Mouse (Mus musculus) WW6 (cell line): ENCODE results near the gene Crim1.

ENCODE experiments used
- DNase-seq: peaks from one replicate; pipeline ENCODE4 v3.0.0-alpha.2; 2013; ENCODE audit warnings: low read depth, low spot score

The Crim1 gene

DNA sequence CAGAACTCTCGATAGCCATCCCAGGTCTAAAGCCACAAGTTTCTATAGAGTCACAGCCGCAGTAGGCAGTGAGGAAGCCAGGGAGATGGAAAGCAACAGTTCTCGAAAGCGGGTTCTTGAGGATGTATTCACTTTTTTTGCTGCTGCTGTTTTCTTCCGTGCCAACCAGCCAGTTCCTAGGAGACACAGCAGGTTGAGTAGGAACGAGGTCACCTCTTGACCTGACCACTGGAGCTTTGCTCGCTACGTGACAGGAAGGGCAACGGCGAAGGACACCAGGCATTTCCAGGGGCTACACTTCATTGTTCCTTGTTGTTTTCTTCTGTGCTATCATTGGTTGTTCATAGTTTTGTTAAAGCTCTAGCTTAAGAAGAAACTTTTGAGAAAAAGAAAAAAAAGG lies 174.7 kb downstream of the Crim1 start:
- no peak for DNase-seq

GRCm38 (mm10) chr17:78376587-78376986 lies 176.5 kb downstream of the Crim1 start:
- no peak for DNase-seq

GRCm38 (mm10) chr17:78379079-78379729 lies 179.2 kb downstream of the Crim1 start:
- no peak for DNase-seq

GRCm38 (mm10) chr17:78379730-78380245 lies 179.7 kb downstream of the Crim1 start:
- no peak for DNase-seq

DNA sequence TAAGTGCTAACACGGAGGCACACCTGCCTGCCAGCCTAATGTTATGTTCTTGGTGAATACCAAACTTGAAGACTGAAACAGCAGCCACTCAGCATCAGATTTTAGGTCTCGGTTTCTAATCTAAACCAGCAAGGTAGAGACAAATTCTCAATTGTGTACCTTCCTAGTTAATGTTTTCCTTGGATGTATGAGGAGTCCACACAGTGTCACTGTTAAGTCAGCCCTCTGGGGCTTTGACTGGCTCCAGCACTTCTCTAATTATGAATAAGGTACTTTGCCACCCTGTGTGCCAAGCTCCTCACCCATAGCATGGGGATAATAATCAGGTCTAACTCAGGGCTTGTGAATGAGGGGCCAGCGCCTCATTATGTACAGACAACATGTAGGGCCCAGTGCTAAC lies 182.3 kb downstream of the Crim1 start:
- DNase-seq = no peak

- DNase-seq = no peak
These were observed 187.6 kb downstream of the Crim1 start for GRCm38 (mm10) chr17:78387665-78388064.

GRCm38 (mm10) chr17:78388101-78388847 lies 188.2 kb downstream of the Crim1 start:
- DNase-seq = no peak

- no peak for DNase-seq
These were observed 189.5 kb downstream of the Crim1 start for GRCm38 (mm10) chr17:78389573-78389972.

DNA sequence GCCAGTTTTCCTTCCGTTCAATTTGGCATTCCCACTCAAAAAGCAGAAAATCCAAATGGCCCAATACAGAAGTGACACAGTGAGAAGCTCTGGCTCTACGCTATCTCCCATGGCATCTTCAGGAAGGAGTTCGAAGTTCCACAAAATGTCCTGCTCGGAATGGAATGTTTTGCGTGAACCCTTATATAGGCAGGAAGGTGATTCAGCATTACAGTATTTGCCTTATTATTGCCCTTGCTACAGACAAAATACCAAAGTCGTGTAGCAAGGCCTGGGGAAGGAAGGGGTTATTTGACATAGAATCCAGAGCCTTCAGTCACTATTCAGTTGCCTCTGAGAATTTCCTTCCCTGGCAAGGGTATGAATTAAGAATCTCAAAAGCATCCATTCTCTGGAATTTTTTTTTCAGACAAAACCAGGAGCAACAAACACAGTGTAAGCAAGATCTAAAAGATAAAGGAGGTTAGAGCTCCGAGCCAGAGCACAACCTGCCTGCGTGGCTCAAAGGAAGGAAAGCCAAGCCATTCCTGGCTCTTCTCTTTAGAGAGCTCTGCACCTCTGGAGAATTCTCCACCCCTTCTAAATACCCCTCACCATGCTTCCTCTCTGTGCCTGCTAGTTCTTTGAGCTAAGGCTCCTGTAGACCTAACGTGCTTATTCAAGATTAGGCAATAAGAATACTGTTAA lies 192.5 kb downstream of the Crim1 start:
- DNase-seq = no peak

GRCm38 (mm10) chr17:78400130-78400840 lies 200.2 kb downstream of the Crim1 start:
- DNase-seq = no peak

- DNase-seq = no peak
These were observed 201.3 kb downstream of the Crim1 start for GRCm38 (mm10) chr17:78401311-78401710.

DNA sequence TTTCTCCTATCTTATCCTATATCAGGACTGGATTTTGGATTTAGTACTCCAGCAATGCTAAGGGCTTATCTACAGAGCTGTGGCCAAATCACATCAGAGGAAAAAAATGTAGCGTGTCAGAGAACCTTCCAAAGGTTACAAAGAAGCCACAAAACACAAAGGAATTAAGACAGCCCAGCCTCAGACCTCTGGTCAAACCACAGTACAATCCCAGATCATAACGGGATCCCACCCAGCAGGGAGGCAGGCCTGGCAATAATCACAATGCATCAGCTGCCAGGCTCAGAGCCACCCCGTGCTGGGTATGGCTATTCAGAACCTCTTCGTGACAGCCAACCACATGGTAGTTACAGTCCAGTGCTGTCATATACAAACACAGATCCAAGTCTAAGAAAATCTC lies 201.7 kb downstream of the Crim1 start:
- no peak for DNase-seq

GRCm38 (mm10) chr17:78402174-78402573 lies 202.1 kb downstream of the Crim1 start:
- no peak for DNase-seq

DNA sequence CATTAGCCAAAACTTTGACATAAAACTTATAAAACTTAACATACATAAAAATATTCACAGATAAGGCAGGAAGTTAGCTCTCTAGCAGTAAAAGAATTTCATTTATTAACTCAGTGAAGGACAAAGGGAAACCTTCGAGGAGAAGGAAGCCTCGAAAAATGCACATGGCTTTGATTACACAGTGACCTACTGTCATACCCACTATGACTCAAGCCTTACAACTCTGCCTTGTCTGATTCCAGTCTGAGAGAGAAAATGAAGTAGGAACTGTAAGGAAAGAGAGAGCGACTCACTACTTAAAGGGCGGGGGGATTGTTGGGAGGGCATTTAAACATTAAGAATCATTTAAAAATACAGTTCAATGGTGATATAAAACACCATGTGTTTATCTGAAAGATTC lies 203.2 kb downstream of the Crim1 start:
- no peak for DNase-seq

GRCm38 (mm10) chr17:78403804-78404203 lies 203.8 kb downstream of the Crim1 start:
- DNase-seq = no peak

- no peak for DNase-seq
These were observed 205.3 kb downstream of the Crim1 start for GRCm38 (mm10) chr17:78405336-78405735.

- DNase-seq = no peak
These were observed 206.8 kb downstream of the Crim1 start for GRCm38 (mm10) chr17:78406854-78407253.

GRCm38 (mm10) chr17:78407581-78407980 lies 207.5 kb downstream of the Crim1 start:
- DNase-seq = no peak

GRCm38 (mm10) chr17:78408386-78408785 lies 208.3 kb downstream of the Crim1 start:
- no peak for DNase-seq

DNA sequence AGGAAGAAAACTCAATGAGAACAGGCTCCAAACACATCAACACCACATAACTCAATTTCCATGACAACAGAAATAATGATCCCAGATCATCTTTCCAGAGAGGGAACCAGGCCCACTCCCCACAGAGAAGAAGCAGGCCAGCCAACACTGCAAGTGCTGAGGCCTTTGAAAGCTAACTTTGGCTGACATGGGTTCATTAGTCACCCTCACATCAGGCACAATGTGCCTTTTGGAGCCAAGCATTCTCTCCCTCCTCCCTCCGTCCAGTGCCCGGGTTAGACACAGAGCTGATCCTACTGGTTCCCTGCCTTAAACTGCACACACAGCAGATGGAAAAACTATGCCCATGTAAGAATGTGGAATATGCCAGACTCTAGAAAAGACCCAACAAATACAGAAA lies 209.9 kb downstream of the Crim1 start:
- DNase-seq = no peak

- DNase-seq = no peak
These were observed 215.2 kb downstream of the Crim1 start for GRCm38 (mm10) chr17:78415255-78415654.
